Mouse (Mus musculus) forelimb bud, embryonic 11.5 days (tissue): ENCODE results near the gene Lce1f.
"Not testable (repeated sequence)": the region's sequence is repeated elsewhere in the genome, so short reads cannot be mapped to it uniquely, and the experiment has no call there.

Experiments used
- DNase-seq: peaks from one replicate; pipeline ENCODE4 v3.0.0-alpha.2; 2012; ENCODE audit warnings: low read depth, low spot score

Gene Lce1f

DNA sequence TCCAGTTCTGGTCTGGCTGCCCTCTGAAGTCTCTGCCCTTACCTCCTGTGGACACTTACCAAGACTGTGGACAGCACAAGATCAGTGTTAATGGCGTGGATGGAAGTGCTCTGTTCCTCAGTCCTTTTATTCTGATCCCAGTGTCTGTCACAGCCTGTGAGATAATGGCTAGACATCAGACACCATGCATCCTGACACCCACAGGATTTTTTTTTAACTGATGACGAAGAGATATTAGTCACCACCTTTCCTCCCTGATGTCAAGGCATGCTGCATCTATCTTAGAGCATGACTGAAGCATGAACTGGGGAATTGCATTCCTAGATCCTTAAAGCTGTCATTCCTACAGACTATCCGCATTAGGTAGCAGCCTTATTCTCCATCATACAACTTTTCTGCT is at the start of gene Lce1f:
Gene Lce1f (minus strand): TSS at position 101 of the 400 bp plus-strand sequence.
- DNase-seq: no peak

DNA sequence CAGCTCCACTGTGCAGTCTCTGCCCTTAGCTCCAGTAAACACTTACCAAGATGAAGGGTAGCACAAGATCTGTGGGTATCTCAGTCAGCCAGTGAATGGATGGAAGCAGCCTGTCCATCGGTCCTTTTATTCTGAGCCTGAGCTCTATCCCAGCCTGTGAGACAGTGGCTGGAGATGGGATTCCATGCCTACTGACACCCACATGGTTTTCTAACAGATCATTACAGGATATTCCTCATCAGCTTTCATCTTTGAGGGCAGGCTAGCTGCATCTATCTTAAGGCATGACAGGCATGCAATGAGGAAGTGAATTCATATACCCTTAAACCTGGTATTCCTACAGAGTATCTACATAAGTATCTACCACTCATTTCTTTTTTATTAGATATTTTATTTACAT is 44.8 kb upstream of the Lce1f start, which contains the start of gene Lce1h:
Gene Lce1h (minus strand): TSS at position 101 of the 400 bp plus-strand sequence.
- no peak for DNase-seq

- DNase-seq: no peak
Observed at GRCm38 (mm10) chr3:92753197-92753596, 33.0 kb upstream of the Lce1f start.

- DNase-seq: no peak
Observed at GRCm38 (mm10) chr3:92752238-92752637, 32.1 kb upstream of the Lce1f start, which contains the start of gene Lce1g. TSS of gene Lce1g (minus strand) at chr3:92752338.

DNA sequence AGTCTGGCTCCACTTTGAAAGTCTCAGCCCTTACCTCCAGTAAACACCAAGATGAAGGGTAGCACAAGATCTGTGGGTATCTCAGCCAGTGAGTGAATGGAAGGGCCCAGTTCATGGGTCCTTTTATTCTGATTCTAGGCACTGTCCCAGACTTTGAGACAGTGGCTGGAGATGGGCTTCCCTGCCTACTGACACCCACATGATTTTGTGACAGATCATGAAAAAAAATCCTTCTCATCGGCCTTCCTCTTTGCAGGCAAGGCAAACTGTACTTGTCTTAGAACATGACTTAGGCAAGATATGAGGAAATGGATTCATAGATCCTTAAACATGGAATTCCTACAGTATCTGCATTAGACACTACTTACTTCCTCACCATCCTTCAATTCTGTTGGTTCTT is 18.8 kb upstream of the Lce1f start, which contains the start of gene Gm38119:
Gene Gm38119 (minus strand): TSS at position 101 of the 400 bp plus-strand sequence.
- no peak for DNase-seq

DNA sequence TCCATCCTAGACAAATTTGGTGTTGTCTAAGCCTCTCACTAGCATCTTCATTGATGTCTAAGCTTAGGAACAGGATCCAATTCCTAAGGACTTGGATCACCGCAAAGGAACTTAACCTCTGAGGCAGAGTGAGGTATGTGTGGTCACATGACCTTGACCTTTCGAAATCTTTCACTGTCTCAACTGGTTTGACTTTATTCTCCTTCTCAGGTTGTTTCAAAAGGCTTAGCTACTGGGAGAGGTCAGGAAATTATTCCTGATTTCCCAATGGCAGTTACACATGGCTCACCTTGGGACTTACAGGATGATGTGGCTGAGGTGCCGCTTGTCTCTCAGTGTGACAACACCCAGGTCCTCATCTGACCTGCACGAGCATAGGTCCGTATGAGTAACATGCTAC is 2.5 kb upstream of the Lce1f start:
- DNase-seq: no peak

GRCm38 (mm10) chr3:92715122-92715521 is 5.0 kb downstream of the Lce1f start:
- DNase-seq: no peak

DNA sequence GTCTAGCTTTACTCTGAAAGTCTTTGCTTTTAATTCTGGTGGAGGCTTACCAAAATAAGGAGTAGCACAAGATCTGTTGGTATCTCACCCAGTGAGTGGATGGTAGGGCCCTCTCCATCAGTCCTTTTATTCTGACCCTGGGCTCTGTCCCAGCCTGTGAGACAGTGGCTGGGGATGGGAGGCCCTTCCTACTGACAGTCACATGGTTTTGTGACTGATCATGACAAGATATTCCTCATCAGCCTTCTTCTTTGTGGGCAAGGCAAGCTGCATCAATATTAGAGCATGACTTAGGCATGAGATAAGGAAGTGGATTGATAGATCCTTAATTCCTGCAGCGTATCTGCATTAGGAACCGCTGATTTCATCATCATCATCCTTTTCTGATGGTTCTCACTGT is 11.2 kb downstream of the Lce1f start, which contains the start of gene Lce1e:
Gene Lce1e (minus strand): TSS at position 101 of the 400 bp plus-strand sequence.
- DNase-seq: no peak

DNA sequence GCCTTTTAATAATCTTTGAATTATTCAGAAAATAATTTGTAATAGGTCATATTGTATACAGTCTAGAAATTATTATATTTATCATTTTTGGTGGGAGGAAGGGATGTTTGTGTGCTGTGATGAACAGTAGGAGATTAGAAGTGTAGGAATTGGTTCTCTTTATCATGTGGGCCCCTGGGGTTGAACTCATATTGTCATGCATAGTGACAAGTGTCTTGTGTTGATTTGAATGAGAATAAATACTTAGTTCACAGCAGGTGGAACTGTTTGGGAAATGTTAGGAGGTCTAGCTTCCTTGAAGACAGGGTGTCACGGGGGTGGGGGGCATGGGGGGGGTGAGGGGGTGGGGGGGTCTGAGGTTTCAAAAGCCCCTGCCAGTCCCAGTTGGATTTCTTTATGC is 25.5 kb downstream of the Lce1f start:
- no peak for DNase-seq

DNA sequence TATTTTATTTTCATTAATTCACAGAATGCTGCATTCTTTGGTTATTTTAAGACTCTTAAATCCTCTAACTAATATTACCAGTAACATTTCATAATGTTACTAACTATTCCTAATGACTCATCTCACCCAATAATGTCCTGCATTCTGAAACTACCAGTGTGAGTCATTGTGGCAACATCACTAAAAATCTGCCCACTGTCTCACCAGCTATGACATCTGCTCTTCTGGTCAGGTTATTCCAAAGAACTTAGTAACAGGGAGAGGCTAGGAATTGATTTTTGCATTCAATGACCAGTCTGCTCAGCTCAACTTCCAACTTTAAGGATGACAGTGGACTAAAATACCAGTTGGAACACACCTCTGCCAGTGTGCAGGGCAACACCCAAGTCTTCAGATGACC is 28.5 kb downstream of the Lce1f start:
- no peak for DNase-seq

- DNase-seq: not testable (repeated sequence)
Observed at GRCm38 (mm10) chr3:92689154-92689553, 31.0 kb downstream of the Lce1f start.

DNA sequence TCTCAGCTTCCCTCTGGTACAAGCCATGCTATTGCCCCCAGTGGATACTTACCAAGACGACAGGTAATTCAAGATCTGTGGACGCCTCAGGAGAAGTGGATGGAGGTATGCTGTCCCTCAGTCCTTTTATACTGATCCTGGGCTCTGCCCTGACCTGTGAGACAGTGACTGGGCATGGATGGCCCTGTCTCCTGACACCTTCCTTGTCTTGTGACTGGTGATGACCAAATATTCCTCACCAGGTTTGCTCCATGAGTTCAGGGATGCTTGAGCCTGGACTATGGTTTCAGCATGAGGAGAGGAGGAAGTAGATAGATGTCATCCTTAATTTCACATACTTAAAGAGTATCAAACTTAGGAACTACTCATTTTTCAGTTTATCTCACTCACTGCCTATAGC is 33.0 kb downstream of the Lce1f start, which contains the start of gene Lce1d:
Gene Lce1d (minus strand): TSS at position 101 of the 400 bp plus-strand sequence.
- no peak for DNase-seq

- no peak for DNase-seq
Observed at GRCm38 (mm10) chr3:92678947-92679346, 41.2 kb downstream of the Lce1f start, which contains the start of gene Lce1c. TSS of gene Lce1c (plus strand) at chr3:92679247.

- DNase-seq: no peak
Observed at GRCm38 (mm10) chr3:92670215-92670614, 49.9 kb downstream of the Lce1f start, which contains the start of gene Lce1a2. TSS of gene Lce1a2 (minus strand) at chr3:92670315.
